Mouse (Mus musculus): Measurements from ENCODE around the gene Mfsd11.

- TF ChIP-seq CTCF (IDR thresholded peaks at IDR 0.05; ENCODE audit: borderline replicate concordance, extremely low read depth, insufficient read depth, insufficient read length), result no peak
- no peak for TF ChIP-seq POLR2A (IDR thresholded peaks at IDR 0.05; ENCODE audit: borderline replicate concordance, extremely low read depth, insufficient read depth, insufficient read length, poor library complexity, severe bottlenecking)
These were observed 33.5 kb upstream of the Mfsd11 start for GRCm38 (mm10) chr11:116818722-116819121.
